Mouse (Mus musculus): ENCODE results near the gene Treml4. TPM values are rescaled to one million over a fixed set of nuclear protein-coding genes. Genes with fewer than 3 reads are reported as not detected.
A peak's percentile ranks its signal among the peaks of the same experiment; 100 is the strongest.

Gene Treml4
- polyA plus RNA-seq, 1 experiment: 1.7 TPM

- 28% methylated on average over 3 of the region's 3 CpGs for WGBS
- Histone ChIP-seq H3K27me3 (ENCODE audit: control insufficient read depth, insufficient read depth, low read length) (no peaks in the 10 kb centered on the region), H3K36me3 (ENCODE audit: control insufficient read depth, insufficient read depth, low read length) (no peaks in the 10 kb centered on the region), H3K27ac (ENCODE audit: insufficient read depth, low read depth, low read length) (no peak overlapping the region), H3K4me3 (ENCODE audit: low read depth, low read length) (no peak overlapping the region), H3K4me1 (ENCODE audit: control insufficient read depth, insufficient read depth, insufficient read length, low read length) (no peaks in the 10 kb centered on the region)
- TF ChIP-seq CTCF (IDR thresholded peaks at IDR 0.05; ENCODE audit: extremely low read depth, insufficient read length, insufficient replicate concordance, low read depth, low read length): no peak
- TF ChIP-seq POLR2A (IDR thresholded peaks at IDR 0.05; ENCODE audit: low read depth, low read length): no peak
These were observed 17.6 kb downstream of the Treml4 start for GRCm38 (mm10) chr17:48281739-48282085.

GRCm38 (mm10) chr17:48286765-48287164, 22.7 kb downstream of the Treml4 start:
- Histone ChIP-seq H3K27ac (ENCODE audit: insufficient read depth, low read depth, low read length) (no peak overlapping the region), H3K36me3 (ENCODE audit: control insufficient read depth, insufficient read depth, low read length) (no peaks in the 10 kb centered on the region), H3K4me1 (ENCODE audit: control insufficient read depth, insufficient read depth, insufficient read length, low read length) (no peaks in the 10 kb centered on the region), H3K27me3 (ENCODE audit: control insufficient read depth, insufficient read depth, low read length) (no peaks in the 10 kb centered on the region), H3K4me3 (ENCODE audit: low read depth, low read length) (no peak overlapping the region)
- WGBS: 59% methylated on average over 1 of the region's 1 CpGs
- TF ChIP-seq CTCF (IDR thresholded peaks at IDR 0.05; ENCODE audit: extremely low read depth, insufficient read length, insufficient replicate concordance, low read depth, low read length): no peak
- no peak for TF ChIP-seq POLR2A (IDR thresholded peaks at IDR 0.05; ENCODE audit: low read depth, low read length)

- no peak overlapping the region for H3K27ac ChIP-seq (ENCODE audit: insufficient read depth, low read depth, low read length)
- WGBS: 68% methylated on average over 2 of the region's 2 CpGs
- H3K36me3 ChIP-seq (ENCODE audit: control insufficient read depth, insufficient read depth, low read length): no peaks in the 10 kb centered on the region
- no peaks in the 10 kb centered on the region for H3K27me3 ChIP-seq (ENCODE audit: control insufficient read depth, insufficient read depth, low read length)
- no peak overlapping the region for H3K4me3 ChIP-seq (ENCODE audit: low read depth, low read length)
- no peaks in the 10 kb centered on the region for H3K4me1 ChIP-seq (ENCODE audit: control insufficient read depth, insufficient read depth, insufficient read length, low read length)
- TF ChIP-seq POLR2A (IDR thresholded peaks at IDR 0.05; ENCODE audit: low read depth, low read length): no peak
- no peak for TF ChIP-seq CTCF (IDR thresholded peaks at IDR 0.05; ENCODE audit: extremely low read depth, insufficient read length, insufficient replicate concordance, low read depth, low read length)
These were observed 23.2 kb downstream of the Treml4 start for GRCm38 (mm10) chr17:48287276-48287675.

- H3K36me3 ChIP-seq (ENCODE audit: control insufficient read depth, insufficient read depth, low read length): no peaks in the 10 kb centered on the region
- TF ChIP-seq CTCF (IDR thresholded peaks at IDR 0.05; ENCODE audit: extremely low read depth, insufficient read length, insufficient replicate concordance, low read depth, low read length): no peak
- no peak for TF ChIP-seq POLR2A (IDR thresholded peaks at IDR 0.05; ENCODE audit: low read depth, low read length)
- H3K27ac ChIP-seq (ENCODE audit: insufficient read depth, low read depth, low read length): no peak overlapping the region
- no peaks in the 10 kb centered on the region for H3K27me3 ChIP-seq (ENCODE audit: control insufficient read depth, insufficient read depth, low read length)
- H3K4me3 ChIP-seq (ENCODE audit: low read depth, low read length): no peak overlapping the region
- 74% methylated on average over 5 of the region's 5 CpGs for whole genome bisulfite sequencing
- H3K4me1 ChIP-seq (ENCODE audit: control insufficient read depth, insufficient read depth, insufficient read length, low read length): no peaks in the 10 kb centered on the region
These were observed 29.6 kb downstream of the Treml4 start for GRCm38 (mm10) chr17:48293500-48294194.

- H3K27ac ChIP-seq (ENCODE audit: insufficient read depth, low read depth, low read length): peak within 1 kb of the TSS; percentile 17; the same call in 1 of the 2 replicates
- peaks cover 6% of the 10 kb centered on the region for H3K4me1 ChIP-seq (ENCODE audit: control insufficient read depth, insufficient read depth, insufficient read length, low read length)
- TF ChIP-seq POLR2A (IDR thresholded peaks at IDR 0.05; ENCODE audit: low read depth, low read length): no peak
- TF ChIP-seq CTCF (IDR thresholded peaks at IDR 0.05; ENCODE audit: extremely low read depth, insufficient read length, insufficient replicate concordance, low read depth, low read length): no peak
- peak within 1 kb of the TSS; percentile 52 for H3K4me3 ChIP-seq (ENCODE audit: low read depth, low read length)
- H3K27me3 ChIP-seq (ENCODE audit: control insufficient read depth, insufficient read depth, low read length): no peaks in the 10 kb centered on the region
- WGBS: 56% methylated on average over 2 of the region's 4 CpGs
- H3K36me3 ChIP-seq (ENCODE audit: control insufficient read depth, insufficient read depth, low read length): no peaks in the 10 kb centered on the region
These were observed 35.1 kb downstream of the Treml4 start, which contains the start of gene Treml2 for GRCm38 (mm10) chr17:48299203-48299602. Treml2 (plus strand) TSS chr17:48299498.

GRCm38 (mm10) chr17:48299756-48300155, 35.7 kb downstream of the Treml4 start:
- peaks cover 6% of the 10 kb centered on the region for H3K4me1 ChIP-seq (ENCODE audit: control insufficient read depth, insufficient read depth, insufficient read length, low read length)
- H3K27ac ChIP-seq (ENCODE audit: insufficient read depth, low read depth, low read length): peak overlapping the region; percentile 17; the same call in 1 of the 2 replicates
- WGBS: 60% methylated on average over 7 of the region's 7 CpGs
- 0 out of 2 replicates have a peak overlapping the region, but pooled peaks have one; percentile 52 for H3K4me3 ChIP-seq (ENCODE audit: low read depth, low read length)
- TF ChIP-seq CTCF (IDR thresholded peaks at IDR 0.05; ENCODE audit: extremely low read depth, insufficient read length, insufficient replicate concordance, low read depth, low read length) (no peak), POLR2A (IDR thresholded peaks at IDR 0.05; ENCODE audit: low read depth, low read length) (no peak)
- no peaks in the 10 kb centered on the region for H3K27me3 ChIP-seq (ENCODE audit: control insufficient read depth, insufficient read depth, low read length)
- no peaks in the 10 kb centered on the region for H3K36me3 ChIP-seq (ENCODE audit: control insufficient read depth, insufficient read depth, low read length)

GRCm38 (mm10) chr17:48300199-48300598, 36.1 kb downstream of the Treml4 start:
- WGBS: 33% methylated on average over 7 of the region's 7 CpGs
- H3K4me1 ChIP-seq (ENCODE audit: control insufficient read depth, insufficient read depth, insufficient read length, low read length): peaks cover 6% of the 10 kb centered on the region
- TF ChIP-seq CTCF (IDR thresholded peaks at IDR 0.05; ENCODE audit: extremely low read depth, insufficient read length, insufficient replicate concordance, low read depth, low read length) (no peak), POLR2A (IDR thresholded peaks at IDR 0.05; ENCODE audit: low read depth, low read length) (no peak)
- no peaks in the 10 kb centered on the region for H3K27me3 ChIP-seq (ENCODE audit: control insufficient read depth, insufficient read depth, low read length)
- peak overlapping the region; percentile 17; the same call in 1 of the 2 replicates for H3K27ac ChIP-seq (ENCODE audit: insufficient read depth, low read depth, low read length)
- H3K4me3 ChIP-seq (ENCODE audit: low read depth, low read length): peak overlapping the region; percentile 52
- H3K36me3 ChIP-seq (ENCODE audit: control insufficient read depth, insufficient read depth, low read length): no peaks in the 10 kb centered on the region
